Mouse (Mus musculus) hindlimb bud, embryonic 11.5 days (tissue): Measurements from ENCODE around the gene Sirpa.

Experiments
- DNase-seq: peaks from one replicate; pipeline ENCODE4 v3.0.0-alpha.2; 2012; ENCODE audit warnings: low read depth, low spot score; ENCODE audit errors: extremely low spot score

The Sirpa gene

DNA sequence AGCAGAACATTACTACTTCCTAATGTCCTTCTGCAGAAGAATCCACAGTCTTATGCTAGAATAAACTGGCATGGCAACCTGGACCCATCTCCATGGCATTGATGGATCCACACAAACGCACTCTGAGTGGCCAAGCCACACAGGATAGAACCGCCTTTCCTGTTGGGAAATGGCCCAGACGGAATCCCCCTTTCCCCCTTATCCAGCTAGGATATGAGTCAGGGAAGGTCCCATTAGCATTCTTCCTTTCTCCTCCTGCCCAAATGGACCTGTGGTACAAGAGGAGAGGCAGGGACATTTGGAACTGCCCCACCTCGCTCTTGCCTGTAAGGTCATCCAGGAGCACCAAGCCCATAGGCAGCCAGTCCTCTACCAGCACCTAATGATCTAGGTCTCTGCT, 10.4 kb upstream of the Sirpa start:
- DNase-seq, result no peak

DNA sequence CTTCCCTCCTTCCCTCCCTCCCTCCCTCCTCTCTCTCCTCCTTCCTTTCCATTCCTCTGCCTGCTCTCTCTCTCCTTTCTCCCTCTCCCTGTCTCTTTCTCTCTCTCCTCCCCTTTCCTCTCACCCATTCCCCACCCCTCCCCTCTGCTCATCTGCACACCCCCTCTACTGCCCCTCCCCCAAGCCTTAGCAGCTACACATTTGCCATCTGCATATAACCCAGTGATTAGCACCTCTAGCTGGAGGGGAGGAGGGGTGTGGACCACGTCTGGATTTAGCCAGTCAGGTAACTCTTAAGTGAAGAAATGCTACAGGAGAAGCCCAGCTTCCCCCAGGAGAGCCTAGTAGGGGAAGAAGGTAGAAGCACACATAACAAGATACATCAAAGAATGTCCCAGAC, 7.7 kb upstream of the Sirpa start:
- DNase-seq, result no peak

DNA sequence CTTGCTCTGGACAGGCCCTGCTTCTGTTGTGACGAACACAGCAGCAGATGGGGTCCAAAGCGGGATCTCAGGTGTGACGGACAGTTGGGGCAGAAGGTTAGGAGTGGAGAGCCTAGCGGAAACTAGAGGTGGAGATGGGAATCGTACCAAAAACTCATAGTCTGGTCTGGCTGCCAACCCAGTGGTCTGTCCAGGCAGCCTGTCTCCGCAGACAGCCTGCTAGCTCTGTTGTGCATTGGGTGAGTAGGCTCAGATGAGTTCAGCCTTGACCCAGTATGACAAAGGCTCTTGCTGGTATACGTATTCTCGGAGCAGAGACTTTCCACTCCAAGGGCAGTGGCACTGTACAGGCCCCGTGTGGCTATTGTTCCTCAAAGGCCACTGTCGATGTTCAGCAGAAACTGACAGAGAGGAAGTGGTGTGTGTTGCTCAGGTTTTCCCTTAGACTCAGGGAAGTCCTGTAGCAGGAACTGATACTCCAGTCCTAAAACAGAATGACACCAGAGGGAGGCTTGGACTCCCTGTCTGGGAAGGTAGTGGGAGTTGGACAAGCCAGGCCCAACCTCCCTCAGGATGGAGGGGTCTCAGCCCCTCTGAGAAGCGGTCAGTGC, 6.6 kb upstream of the Sirpa start:
- DNase-seq, result no peak

DNA sequence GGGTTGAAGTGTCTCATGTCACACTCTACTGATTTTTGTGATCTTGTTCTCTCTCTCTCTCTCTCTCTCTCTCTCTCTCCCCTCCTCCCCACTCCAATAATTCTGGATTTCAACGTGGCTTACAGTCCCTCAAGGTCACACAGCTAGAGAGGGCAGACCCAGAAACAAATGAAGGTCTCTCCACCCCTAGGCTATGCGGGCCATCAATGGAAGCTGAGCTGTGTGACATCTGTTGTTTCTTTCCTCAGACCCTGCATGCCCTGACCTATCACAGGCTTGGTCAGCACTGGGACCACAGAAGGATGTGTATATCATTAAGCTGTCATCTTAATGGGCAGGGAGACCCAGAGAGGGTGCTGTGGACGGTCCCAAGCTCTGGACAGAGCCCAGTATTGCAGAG, 5.4 kb upstream of the Sirpa start:
- DNase-seq, result no peak

DNA sequence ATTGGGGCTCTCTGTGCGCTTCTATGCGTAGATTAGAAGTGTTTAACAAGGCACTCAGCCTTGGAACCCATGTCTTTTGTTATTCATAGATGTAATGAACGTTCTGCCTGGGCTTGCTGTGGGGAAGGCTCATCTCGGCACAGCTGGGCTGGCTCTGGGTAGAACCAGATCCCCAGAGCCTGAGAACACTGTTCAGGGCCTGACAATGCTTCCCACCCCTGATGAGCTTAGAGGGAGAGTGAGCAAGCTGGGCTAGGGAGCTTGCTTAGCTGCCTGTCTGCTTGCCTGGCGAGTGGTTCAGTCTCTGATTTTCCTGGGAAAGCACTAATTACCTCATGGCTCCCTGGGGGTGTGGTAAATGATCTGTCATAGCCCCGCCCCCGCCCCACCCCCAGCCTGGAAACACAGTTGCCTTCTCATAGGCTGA, 4.8 kb upstream of the Sirpa start:
- DNase-seq, result no peak

DNA sequence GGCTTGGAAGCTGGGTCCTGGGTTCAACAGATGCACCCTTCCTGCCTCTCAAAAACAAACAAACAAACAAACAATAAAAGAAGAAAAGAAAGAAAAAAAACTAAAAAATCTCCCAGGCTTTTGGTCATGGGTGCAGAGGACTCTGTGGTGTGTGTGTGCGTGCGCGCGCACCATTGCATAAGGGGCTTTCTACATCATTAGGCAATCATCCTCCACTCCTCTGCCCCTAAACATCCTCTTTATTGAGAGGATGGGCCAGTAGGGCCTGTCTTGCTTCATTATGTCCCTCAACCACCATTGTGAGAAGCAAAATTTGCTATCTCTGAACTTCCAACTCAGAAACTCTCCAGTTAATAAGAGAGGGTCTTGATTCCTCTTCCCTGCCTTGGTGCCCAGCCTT, 738 bp upstream of the Sirpa start:
- DNase-seq, result no peak

DNA sequence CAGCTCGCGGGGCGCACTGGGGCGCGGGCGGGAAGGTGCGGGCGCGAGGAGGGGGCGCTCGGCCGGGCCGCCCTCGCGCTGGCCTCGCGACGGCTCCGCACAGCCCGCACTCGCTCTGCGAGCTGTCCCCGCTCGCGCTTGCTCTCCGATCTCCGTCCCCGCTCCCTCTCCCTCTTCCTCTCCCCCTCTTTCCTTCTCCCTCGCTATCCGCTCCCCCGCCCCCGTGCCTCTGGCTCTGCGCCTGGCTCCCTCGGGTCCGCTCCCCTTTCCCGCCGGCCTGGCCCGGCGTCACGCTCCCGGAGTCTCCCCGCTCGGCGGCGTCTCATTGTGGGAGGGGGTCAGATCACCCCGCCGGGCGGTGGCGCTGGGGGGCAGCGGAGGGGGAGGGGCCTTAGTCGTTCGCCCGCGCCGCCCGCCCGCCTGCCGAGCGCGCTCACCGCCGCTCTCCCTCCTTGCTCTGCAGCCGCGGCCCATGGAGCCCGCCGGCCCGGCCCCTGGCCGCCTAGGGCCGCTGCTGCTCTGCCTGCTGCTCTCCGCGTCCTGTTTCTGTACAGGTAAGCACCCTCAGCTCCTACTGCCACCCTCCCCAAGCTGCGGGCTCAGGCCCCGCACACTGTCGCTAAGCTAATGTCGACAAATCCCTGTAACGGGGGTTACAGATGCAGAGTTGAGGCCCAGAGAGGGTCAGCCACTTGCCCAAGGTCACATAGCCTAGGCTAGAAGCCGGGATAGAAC, 673 bp downstream of the Sirpa start:
- DNase-seq, result no peak

DNA sequence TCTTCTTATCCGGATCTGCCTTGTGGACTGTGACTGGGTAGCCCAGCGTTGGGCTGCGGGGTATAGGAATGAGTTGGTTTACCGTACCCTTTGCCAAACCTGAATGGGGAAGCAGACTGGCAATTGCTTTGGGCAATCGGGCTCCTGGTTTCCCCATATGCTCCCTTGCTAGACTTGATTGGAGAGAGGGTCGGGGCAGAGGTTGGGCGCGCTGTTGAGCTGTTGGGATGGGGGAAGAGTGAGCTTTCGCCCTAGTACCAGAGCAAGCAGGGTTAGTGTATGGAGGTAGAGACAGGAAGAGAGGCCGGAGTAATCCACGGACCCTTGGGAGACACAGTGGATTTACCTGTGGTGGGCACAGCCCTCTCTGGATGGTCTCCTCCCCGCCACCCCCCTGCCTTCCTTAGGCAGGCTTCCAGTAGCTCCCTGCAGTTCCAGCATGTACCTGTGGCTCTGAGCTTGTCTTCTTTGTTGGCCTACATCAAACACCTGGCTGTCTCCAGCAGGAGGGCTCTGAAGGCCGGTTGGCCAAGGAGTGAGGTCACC, 1.3 kb downstream of the Sirpa start:
- DNase-seq, result no peak

DNA sequence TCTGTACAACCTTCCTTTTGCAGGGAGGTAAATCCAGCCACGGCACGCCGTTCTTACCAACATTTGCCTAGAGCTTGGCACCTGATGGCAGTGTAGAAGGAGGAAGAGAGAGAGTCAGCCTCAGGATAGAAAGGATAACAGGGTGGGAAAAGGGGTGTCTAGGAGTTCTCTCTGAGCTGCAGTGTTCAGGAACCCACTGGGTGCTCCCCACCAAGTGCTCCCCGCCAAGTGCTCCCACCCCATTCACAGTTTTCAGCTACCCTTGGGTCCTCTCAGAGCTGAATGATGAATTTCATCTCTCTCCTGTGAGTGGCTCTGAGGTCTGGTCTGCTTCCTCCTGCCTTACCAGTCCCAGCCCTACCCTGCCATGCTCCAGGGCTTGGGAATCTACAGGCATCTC, 1.9 kb downstream of the Sirpa start:
- DNase-seq, result no peak

DNA sequence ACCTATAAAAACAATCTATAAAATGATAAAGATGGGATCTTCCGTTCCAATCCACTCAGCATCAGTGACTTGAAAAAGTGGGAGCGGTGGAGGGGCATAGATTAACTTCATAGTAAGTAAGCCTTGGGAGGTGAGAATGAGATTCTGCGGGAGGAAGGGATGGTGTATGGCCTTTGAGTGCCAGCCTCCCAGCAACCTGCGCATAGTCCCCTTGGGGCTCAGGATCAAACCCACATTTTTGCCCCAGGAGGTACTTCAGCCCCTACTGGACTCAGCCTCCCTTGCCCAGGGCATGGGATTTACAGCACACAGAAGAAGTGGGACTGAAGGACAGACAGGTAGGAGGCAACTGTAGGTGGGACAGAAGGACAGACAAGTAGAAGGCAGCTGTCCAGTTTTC, 2.6 kb downstream of the Sirpa start:
- DNase-seq, result no peak

DNA sequence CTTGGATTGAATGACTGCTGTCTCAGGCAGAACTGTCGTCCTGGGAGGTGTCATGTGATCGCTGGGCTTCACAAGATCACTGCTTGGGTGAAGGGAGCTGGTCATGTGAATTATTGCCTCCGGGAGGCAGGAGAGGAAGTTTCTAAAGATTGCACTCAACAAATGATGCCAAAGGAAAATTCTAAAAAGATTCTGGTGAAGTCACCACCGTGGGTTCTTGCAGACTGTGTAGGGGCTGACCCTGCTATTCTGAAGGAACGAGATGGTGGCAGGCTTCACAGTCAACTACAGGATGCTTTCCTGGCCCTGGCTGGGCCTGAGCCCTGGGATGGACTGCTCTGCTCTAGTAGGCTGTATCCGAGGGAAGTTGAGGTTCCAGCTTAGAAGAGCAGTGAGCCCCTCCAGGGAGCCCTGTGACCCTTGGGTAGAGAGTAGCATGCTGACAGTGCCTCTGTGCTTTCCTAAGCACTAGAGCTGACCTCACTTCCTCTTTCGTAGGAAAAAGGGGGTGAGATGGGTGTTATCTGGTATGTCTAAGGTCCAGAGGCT, 3.1 kb downstream of the Sirpa start:
- no peak for DNase-seq

DNA sequence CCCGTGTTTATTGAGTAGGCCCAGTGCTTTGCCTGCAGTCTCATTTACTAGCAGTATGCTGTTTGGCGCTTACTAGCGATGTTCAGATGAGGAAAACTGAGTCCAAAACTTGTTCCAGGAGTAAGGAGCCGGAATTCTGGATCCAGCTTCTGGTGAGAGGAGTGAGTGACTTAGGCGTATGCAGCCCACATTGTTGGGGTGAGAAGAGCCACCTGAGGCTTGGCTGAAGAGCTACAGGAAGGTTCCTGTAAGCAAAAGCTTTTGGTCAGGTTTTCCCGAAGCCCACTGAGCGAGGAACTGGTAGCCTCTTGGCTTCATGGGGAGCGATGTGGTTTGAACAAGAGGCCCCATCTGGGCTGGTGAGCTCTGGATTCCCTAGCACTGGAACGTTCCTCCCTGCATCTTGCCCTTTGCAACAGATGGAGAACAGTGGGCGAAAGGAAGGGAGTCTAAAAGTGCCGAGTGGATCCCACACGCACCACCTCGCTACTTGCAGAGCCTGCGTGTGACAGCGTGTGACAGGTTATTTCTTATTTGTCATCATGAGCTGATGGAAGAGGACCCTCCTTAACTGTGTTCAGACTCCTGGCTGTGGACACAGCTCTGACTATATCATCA, 4.0 kb downstream of the Sirpa start:
- DNase-seq, result no peak

DNA sequence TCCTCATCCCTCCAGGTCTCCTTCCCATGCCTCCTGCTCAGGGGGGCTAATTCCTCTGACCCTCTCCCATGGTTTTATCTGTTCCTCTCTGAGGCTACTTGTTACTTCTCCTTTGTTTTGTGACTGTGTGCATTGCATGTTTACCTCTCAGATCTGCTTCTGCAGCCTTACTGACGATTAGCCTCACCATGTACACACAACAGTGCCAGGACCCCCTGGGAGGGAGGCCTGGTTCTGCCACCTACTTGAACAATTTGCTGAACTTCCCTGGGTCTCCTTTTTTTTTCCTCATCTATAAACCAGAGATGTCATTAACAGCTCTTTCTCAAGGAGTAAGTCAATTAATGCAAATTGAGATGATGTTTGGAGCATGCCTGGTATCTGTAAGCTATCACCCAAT, 4.9 kb downstream of the Sirpa start:
- DNase-seq, result no peak

DNA sequence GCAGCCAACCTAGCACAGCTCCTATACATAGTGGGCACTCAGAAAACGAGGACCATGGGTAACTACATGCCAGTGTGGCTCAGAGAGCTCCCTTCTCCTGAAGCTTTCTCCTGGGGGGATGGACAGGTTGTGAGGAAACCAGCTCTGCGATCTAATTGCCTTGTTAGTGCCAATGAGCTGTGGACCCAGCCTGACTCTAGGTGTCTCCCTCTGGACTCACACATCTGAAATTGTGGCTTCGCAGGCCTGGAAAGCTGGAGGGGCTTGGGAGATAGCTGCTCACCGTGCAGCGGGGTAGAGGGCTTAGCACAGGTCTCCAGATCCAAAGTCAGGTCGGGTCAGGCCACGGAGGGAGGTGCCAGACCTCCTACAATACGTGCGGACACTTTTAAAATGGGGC, 5.5 kb downstream of the Sirpa start:
- DNase-seq, result no peak

DNA sequence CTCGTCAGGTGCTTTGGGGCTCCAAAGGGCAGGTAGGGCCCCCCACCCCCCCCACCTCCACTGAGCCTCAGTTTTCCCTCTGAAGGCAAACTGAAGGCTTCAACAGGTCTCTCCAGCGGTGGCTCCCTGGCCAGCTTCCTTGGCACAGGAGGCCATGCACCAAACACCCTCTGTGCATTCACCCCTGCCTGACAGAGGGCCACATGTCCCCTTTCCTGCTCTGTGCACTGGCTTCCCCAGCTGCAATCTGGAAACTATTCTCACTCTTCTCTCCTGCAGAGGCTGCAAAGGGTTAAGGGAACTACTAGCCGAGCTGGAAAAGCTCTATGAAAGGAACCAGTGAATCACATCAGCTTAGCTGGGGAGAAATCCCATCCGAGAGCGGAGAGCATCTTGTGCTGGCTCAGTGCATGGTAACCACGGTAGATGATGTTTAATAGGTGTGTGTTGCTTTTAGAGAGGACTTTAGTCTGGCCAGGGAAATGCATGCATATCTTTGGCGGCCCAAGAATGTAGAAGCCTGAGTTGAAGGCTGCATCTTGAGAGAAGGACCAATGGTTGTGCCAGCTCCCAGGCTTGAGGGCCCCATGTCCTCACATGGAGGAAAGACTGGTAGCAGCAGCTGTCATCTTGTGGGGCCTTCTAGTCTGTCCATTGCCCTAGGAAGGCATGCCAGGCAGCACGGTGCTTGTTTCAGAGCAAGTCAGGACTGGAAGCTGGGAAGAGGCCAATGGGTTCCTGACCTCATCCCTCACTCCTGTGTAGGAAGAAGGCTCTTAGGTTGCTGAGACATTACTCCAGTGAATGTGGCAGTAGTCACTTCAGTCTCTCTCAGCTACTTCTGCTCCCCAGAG, 6.8 kb downstream of the Sirpa start:
- DNase-seq, result no peak

DNA sequence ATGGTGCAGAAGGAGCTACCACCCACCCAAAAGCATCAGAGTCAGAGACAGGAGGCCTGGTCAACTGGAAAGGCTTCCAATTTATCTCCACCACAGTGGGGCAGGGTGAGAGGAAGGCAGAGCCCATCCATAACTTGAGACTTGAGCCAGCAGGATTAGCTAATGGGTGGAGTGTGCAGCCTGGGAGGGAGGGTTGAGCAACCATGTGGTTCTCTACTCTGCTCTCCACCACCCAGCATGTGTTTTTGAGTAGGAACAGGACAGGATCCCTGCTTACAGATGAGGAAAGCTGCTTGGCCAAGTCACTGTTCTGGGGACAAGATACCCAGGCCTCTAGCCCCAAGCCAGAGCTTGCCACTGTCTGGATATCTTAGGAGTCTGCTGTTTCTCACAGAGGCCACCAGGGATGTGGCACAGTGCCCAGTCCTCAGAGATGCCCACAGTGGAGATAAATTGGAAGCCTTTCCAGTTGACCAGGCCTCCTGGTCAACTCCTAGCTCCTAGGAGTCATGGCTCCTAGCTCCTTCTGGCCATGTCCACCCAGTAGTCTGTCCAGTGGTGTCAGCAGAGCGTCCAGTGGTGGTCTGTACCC, 8.5 kb downstream of the Sirpa start:
- no peak for DNase-seq

DNA sequence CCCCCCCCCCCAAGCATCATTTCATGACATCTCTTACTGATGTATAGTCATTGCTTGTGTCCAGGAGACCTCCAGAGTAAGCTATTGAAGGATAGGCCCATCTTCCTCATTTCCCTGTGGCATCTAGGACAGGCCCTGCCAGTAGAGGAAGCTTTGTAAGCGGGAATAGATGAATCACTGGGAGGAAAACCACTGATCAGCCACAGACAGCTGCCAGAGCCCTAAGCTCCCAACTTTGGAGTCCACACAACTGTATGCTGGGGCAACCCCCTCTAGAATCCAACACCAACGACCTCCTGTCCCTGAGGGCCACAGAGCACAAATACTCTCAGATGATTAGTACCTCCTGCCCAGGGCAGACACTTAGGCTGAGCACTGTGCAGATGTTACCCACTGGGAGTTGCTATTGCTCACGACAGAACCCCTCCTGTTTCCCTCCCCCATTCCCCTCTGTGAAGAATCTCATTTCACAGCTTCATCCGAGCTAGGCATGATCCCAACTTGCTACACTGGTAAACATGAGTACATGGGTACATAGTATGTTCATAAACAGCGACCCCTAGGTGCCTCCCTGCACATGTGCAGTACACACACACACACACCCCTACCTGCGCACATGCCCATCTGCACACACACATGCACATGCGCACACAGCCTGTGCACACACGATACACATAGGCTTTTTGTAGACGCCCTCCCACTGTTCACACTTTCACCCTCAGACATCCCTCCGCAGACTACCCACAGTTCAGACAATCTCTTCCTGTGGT, 9.4 kb downstream of the Sirpa start:
- no peak for DNase-seq

DNA sequence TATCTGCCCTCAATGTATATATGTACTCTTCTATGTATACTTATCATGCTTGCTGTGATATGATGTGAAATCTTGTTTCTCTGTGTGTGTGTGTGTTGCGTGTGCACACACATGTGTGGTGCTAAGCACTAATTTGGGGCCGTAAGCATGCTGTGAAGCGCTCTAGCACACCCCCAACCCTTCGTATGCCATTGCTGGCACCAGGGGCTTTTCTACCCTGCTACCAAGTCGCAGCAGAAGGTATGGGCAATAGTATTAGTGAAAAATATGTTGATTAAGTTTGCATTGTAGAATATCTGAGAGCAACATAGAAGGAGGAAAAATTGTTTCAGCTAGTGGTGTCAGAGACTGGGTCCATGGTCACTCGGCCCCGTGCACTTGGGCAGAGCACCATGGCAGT, 10.2 kb downstream of the Sirpa start:
- no peak for DNase-seq

DNA sequence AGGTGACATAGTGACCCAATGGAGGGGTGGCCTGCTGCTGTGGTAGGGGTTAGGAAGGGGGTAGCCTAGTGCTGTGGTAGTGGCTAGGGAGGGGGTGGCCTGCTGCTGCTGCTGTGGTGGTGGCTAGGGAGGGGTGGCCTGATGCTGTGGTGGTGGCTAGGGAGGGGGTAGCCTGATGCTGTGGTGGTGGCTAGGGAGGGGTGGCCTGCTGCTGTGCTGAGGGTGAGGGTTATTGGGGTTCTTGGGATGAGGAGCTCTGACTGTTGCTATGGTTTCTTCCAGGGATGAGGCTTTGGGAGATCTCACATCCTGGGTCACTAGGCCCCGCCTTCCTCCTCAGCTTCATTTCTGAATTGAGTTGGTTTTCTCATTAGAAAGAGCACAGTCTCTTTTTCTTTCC, 10.9 kb downstream of the Sirpa start:
- DNase-seq, result no peak

DNA sequence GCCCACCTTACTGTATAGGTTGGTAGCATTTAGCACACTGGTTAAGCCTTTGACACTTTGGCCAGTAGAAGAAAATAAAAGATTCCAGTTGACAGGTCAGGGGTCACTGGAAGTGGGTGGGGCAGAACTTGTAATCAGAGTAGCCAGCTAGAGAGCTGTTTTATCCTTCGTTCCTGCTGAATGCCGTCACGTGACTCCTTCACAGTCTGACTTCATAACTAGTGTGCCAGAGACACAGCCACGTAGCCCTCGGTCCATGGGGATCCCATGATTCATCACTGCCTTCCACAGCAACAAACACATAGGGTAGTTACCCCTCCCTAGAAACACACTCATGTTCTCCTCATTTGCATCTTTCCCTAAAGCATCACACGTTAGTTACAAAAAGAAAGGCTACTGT, 11.4 kb downstream of the Sirpa start:
- no peak for DNase-seq
